Mouse (Mus musculus) intestine, embryonic 15.5 days (tissue): ENCODE results near the gene Cd8b1. TPM values are rescaled to one million over a fixed set of nuclear protein-coding genes. Genes with fewer than 3 reads are reported as not detected.

Source experiments
- ATAC-seq: fragments of 200-750 bp; cut with Nextera tagmentation; 2 replicates; pipeline ENCODE4 v1.8.0; 2017; ENCODE audit warnings: moderate TSS enrichment, moderate library complexity
- H3K27ac ChIP-seq: fragments of 300-500 bp; sonication (generic); 2 replicates; pipeline ENCODE4 v1.5.1; 2015; ENCODE audit warnings: mild to moderate bottlenecking, inconsistent platforms
- H3K27me3 ChIP-seq: fragments of 300-500 bp; sonication (generic); replicated peaks from 2 replicates; pipeline ENCODE4 v1.6.1; 2015; ENCODE audit warnings: inconsistent platforms
- H3K36me3 ChIP-seq: fragments of 300-500 bp; sonication (generic); 2 replicates; pipeline ENCODE4 v1.6.1; 2015; ENCODE audit warnings: inconsistent platforms
- H3K4me1 ChIP-seq: fragments of 300-500 bp; sonication (generic); replicated peaks from 2 replicates; pipeline ENCODE4 v1.6.1; 2015; ENCODE audit warnings: inconsistent platforms
- H3K4me2 ChIP-seq: fragments of 300-500 bp; sonication (generic); replicated peaks from 2 replicates; pipeline ENCODE4 v1.6.1; 2015; ENCODE audit warnings: mild to moderate bottlenecking, inconsistent platforms
- H3K4me3 ChIP-seq: fragments of 300-500 bp; sonication (generic); replicated peaks from 2 replicates; pipeline ENCODE4 v1.5.1; 2015; ENCODE audit warnings: inconsistent platforms
- H3K9ac ChIP-seq: fragments of 300-500 bp; sonication (generic); 2 replicates; pipeline ENCODE4 v1.6.1; 2015; ENCODE audit warnings: inconsistent platforms
- H3K9me3 ChIP-seq: fragments of 300-500 bp; sonication (generic); 2 replicates; pipeline ENCODE4 v1.6.1; 2016; ENCODE audit warnings: inconsistent platforms
- WGBS: fragments of 180-500 bp; shearing (Covaris S2); methylation state at CpG from one replicate; pipeline ENCODE4 v1.1.7; 2015; 5-methylcytosine and 5-hydroxymethylcytosine counted together
- polyA plus RNA-seq: library from polyadenylated mRNA; unstranded; fragments of >200 nt; fragmentation: Nextera tagmentation; extraction: Ambion mirVana; gene quantifications from 2 replicates; pipeline ENCODE4 v1.2.1, GENCODE M21; 2015

Cd8b1 gene
- polyA plus RNA-seq, 1 experiment from 2014 or later: not detected

GRCm38 (mm10) chr6:71376711-71377110 is 54.1 kb downstream of the Cd8b1 start:
- no peak for ATAC-seq
- Histone ChIP-seq H3K9me3 (no peaks in the 10 kb centered on the region), H3K36me3 (no peaks in the 10 kb centered on the region), H3K9ac (no peak overlapping the region), H3K4me3 (no peak overlapping the region), H3K27me3 (no peaks in the 10 kb centered on the region), H3K4me1 (0 out of 2 replicates have a peak, but pooled peaks cover 3% of the 10 kb centered on the region), H3K27ac (no peak overlapping the region), H3K4me2 (no peak overlapping the region)
- 97% methylated on average over 13 of the region's 13 CpGs for WGBS

GRCm38 (mm10) chr6:71381654-71382053 is 59.1 kb downstream of the Cd8b1 start:
- Histone ChIP-seq H3K9ac (no peak overlapping the region), H3K4me1 (0 out of 2 replicates have a peak, but pooled peaks cover 3% of the 10 kb centered on the region), H3K27me3 (no peaks in the 10 kb centered on the region), H3K9me3 (no peaks in the 10 kb centered on the region), H3K36me3 (no peaks in the 10 kb centered on the region), H3K27ac (no peak overlapping the region), H3K4me3 (no peak overlapping the region), H3K4me2 (no peak overlapping the region)
- ATAC-seq: no peak
- 88% methylated on average over 5 of the region's 5 CpGs for WGBS

Other genes starting within 250 kb of the Cd8b1 start
- 47.4 and 49.6 TPM in 2 replicates for gene Thnsl2, start 178.3 kb upstream of the Cd8b1 start, polyA plus RNA-seq
- 2,291 and 2,664 TPM in 2 replicates for gene Fabp1, start 123.0 kb upstream of the Cd8b1 start, polyA plus RNA-seq
- 62.2 and 72.5 TPM in 2 replicates for gene Krcc1, start 51.1 kb upstream of the Cd8b1 start, polyA plus RNA-seq
- gene Smyd1, start 555 bp upstream of the Cd8b1 start, polyA plus RNA-seq: 0.27 and 0.57 TPM in 2 replicates
- not detected in 2 replicates for gene Cd8a, start 50.6 kb downstream of the Cd8b1 start, polyA plus RNA-seq
- 13.9 and 16.0 TPM in 2 replicates for gene Rmnd5a, start 117.8 kb downstream of the Cd8b1 start, polyA plus RNA-seq
- 27.9 and 29.9 TPM in 2 replicates for gene Rnf103, start 171.1 kb downstream of the Cd8b1 start, polyA plus RNA-seq
- 68.9 and 70.2 TPM in 2 replicates for gene Chmp3, start 221.0 kb downstream of the Cd8b1 start, polyA plus RNA-seq